Mouse (Mus musculus) Patski (cell line): ENCODE results near the gene Xirp1. TPM values are rescaled to one million over a fixed set of nuclear protein-coding genes. Genes with fewer than 3 reads are reported as not detected.

ENCODE experiments used
- ATAC-seq: fragments of 100-300 bp; one replicate; pipeline ENCODE4 v1.8.0; 2021
- CTCF ChIA-PET: fragments of 350-600 bp; sonication (Branson Sonifier 250); formaldehyde crosslinking; loops from one replicate; lab custom pipeline; 2022; ENCODE audit warnings: inconsistent platforms; lab: Charles Lee
- POLR2A ChIA-PET: fragments of 350-600 bp; sonication (Branson Sonifier 250); formaldehyde crosslinking; loops from one replicate; lab custom pipeline; 2022; ENCODE audit warnings: antibody characterized with exemption, inconsistent platforms; lab: Charles Lee
- DNase-seq: peaks from one replicate; pipeline ENCODE4 v3.0.0-alpha.2; 2011; ENCODE audit warnings: low read depth, low spot score
- H3K27me3 ChIP-seq: fragments of 371-371 bp; one replicate; pipeline ENCODE4 v1.5.1; 2021
- CTCF ChIP-seq: fragments of 100-300 bp; IDR thresholded peaks from one replicate; pipeline ENCODE4 v1.5.1; 2021
- in situ Hi-C: fragments of 300-500 bp; cut with MboI; formaldehyde crosslinking; loops from 3 replicates; pipeline ENCODE4 v1.11.1; 2018; ENCODE audit warnings: low pct_unique_long_range_greater_than_20kb, mixed read lengths
- polyA plus RNA-seq: library from polyadenylated mRNA; unstranded; gene quantifications from one replicate; pipeline ENCODE4 v1.2.3, GENCODE M21; 2021

Gene Xirp1
- polyA plus RNA-seq, 1 experiment from 2014 or later: 0.04 TPM

DNA sequence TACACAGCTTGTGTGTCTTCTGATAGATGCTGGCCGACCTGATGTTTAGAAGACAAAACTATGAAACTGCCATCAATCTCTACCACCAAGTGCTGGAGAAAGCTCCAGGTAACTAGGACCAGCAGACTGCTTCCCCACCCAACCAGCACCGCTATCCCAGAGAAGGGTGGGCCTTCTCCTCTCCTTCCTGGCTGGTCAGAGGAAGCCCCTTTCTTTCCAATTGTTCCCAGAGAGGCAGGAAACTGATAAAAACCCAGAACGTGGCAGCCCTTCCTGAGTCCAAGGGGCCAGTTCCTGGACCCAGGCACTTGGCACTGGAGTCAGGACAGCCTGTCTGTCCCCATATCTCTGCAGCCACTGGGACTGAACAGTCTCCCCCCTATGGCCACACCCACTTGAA lies 59.2 kb downstream of the Xirp1 start:
- in situ Hi-C loops: no loop called here
- ChIA-PET POLR2A (no interaction called here), CTCF (no interaction called here)
- no peak for DNase-seq
- no peaks in the 10 kb centered on the region for H3K27me3 ChIP-seq
- TF ChIP-seq CTCF: no peak
- no peak for ATAC-seq

Other genes starting within 250 kb of the Xirp1 start
- gene Scn11a, start 198.1 kb downstream of the Xirp1 start, polyA plus RNA-seq: not detected
- gene Wdr48, start 128.7 kb downstream of the Xirp1 start, polyA plus RNA-seq: 38.7 TPM
- 24.1 TPM for gene Gorasp1, start 86.0 kb downstream of the Xirp1 start, polyA plus RNA-seq
- gene Ttc21a, start 86.0 kb downstream of the Xirp1 start, polyA plus RNA-seq: 0.64 TPM
- 18.8 TPM for gene Csrnp1, start 38.9 kb downstream of the Xirp1 start, polyA plus RNA-seq
- not detected for gene Cx3cr1, start 46.3 kb upstream of the Xirp1 start, polyA plus RNA-seq
- not detected for gene Ccr8, start 68.5 kb upstream of the Xirp1 start, polyA plus RNA-seq
- 27.3 TPM for gene Slc25a38, start 86.8 kb upstream of the Xirp1 start, polyA plus RNA-seq
- gene Rpsa, start 104.1 kb upstream of the Xirp1 start, polyA plus RNA-seq: 1,746 TPM
- not detected for gene Mobp, start 126.1 kb upstream of the Xirp1 start, polyA plus RNA-seq